Mouse (Mus musculus) spleen, adult 18-20 months (tissue): Measurements from ENCODE around the gene Fgf9.

Source experiments
- DNase-seq, 2 experiments: peaks; one replicate each; pipeline ENCODE4 v3.0.0; 2022; ENCODE audit warnings: mixed read lengths in 2 of 2

The Fgf9 gene

DNA sequence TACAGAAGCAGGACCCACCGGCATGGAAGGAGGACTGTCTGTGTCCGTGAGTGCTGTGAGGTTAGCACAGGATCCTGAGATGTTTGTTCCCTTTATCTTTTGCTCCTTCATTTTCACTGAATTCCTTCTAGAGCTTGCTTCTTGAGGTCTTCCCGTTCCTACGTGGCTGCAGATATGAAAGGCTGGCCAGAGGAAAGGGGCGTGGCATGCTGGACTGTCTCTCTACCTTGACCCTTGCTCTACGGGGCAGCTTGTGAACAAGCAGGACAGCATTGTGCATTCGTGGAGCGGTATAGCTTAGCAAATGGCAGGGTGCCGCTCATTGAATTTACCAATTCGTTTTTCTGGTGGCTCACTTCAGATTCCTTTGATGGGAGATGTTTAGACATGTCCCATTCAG is 21.0 kb downstream of the Fgf9 start:
- no peak for DNase-seq

DNA sequence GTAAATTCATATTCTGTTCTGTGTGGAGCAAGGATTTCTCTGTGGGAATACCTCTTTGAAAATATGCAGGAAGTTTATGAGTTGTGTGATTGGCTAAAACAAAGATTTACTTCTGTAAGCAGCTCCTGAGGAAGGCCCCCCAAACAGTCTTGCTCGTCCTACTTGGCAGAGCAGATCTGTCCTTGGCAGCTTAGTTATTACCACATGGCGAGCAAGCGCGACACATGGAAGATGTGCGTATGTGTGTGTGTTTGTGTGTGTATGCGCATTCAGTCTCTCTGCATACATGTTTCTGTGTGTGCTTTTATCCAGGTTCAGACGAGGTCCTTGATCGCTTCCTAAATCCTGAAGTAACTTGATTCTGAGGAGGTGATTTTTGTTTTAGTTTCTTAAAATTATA is 29.3 kb downstream of the Fgf9 start:
- DNase-seq: no peak

DNA sequence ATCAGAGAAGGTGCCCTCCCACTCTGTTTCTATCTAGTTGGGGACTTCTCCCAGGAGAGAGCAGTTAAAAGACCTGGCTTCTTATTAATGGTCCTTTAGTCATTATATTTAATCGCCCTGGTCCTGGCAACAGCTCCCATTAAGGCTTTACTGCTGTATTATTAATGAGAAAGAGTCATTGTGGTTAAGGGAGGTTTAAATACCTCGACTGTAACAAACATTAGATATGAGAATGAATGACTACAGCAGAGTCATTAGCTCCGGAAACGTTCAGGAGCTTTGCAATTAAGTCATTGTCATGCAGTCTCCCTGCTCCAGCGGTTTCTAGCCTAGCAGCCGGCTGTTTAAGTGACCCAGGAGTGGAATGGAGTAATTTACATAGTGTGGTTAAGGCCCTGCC is 31.0 kb downstream of the Fgf9 start:
- DNase-seq: no peak

DNA sequence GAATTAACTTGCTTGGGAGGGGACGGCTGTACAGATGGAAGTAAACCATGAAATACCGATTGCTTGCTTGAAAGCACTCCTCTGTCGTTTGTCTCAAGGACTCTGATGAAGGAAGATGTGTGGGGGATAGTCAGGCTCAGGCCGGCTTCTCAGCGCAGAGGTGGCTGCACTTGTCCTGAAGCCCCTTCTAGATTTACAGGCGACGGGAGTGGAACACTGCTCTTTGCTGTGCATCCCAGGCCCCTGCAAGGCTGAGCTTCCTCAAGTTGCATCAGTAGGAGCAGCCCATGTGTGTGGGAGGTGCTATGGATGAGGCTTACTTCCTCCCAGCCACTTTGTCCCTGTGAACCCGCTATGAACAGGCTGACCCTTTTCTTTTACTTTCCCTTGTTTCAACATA is 33.9 kb downstream of the Fgf9 start:
- no peak for DNase-seq

DNA sequence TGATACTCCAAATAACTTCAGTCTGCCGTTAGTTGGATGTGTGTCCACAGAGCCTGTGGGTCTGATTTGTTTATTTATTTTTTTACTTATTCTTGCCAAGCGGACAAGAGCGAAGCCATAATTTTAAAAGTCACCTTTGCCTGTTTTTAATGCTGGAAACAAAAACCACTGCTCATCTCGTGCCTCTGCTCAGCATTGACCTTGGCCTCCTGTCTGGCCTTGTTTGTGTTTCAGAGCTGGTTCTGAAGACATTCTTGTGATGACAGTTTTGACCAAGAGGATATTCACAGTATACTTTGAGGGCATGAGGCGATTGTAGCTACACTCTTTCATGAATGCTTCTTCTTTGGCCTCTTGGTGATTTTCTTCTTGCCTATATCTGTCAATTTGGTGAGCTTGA is 35.2 kb downstream of the Fgf9 start:
- DNase-seq: no peak

DNA sequence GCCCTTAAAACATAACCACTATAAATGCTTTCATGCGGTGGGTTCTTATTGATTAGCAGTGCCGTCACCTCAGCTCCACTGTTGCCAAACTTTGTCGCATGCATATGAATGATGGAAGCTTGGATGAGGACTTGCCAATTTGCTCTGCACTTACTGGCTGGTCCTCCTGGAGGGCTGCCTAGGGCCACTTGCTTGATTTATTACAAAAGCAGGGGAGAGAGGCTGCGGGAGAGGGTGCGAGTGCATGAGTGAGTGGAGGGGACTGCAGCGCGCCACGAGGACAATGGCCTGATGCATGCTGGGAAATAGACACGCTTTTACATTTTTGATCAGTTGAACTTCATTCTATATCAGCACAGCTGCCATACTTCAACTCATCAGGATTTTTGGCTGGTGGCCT is 39.3 kb downstream of the Fgf9 start:
- no peak for DNase-seq

DNA sequence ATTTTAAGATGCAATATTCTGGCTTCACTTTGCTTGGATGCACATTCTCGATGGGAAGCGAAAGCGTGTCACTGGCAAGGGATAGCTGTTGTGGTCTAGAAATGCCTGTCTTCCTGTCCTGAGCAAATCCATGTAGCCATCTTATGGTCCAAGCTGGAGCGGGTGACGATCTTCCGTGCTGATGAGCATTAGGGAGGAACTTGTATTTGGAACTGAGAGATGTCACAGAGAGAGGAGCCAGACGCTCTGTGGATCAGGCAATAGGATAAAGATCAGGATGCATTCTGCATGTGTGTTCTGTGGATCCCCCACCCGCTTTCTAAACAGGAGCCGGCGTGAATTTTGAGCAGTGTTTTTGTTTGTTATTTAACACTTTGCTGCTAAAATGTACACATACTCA is 41.2 kb downstream of the Fgf9 start:
- DNase-seq: no peak

DNA sequence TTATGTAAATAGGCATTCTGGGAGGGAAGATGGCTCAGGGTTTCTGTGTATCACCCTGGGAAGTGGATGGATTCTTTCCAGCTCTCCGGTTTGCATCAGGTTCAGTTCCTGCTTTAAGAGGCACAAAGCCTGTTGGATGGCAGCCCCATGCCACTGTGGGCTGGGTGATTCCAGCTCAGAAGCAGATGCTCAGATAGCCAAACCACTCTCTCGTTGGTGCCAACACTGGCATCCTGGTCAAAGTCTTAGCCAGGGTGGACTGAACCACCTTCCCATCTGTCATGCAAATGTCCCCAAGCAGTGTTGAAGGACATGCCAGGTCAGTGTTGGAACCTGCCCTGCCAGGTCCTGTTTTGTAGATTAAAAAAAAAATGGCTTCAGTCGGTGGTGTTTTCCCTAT is 42.0 kb downstream of the Fgf9 start:
- no peak for DNase-seq

DNA sequence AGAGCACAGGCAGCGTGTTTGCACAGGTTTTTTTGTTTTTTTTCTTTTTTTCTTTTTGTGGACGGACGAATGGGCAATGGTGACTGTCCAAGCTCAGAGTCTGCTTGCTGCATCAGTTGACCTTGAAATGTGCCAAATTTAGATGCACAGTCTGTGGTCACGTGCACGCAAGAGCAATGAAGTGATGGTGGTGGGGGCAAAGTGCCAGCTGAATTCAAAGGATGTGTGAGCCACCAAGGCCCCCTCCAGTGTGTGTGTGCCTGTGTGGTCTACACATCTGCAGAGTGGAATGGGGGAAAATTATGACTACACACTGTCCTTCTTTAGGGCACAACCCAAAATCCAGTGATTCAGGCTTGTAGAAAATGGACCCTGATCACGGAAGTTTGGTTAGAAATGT is 42.8 kb downstream of the Fgf9 start:
- DNase-seq: no peak

DNA sequence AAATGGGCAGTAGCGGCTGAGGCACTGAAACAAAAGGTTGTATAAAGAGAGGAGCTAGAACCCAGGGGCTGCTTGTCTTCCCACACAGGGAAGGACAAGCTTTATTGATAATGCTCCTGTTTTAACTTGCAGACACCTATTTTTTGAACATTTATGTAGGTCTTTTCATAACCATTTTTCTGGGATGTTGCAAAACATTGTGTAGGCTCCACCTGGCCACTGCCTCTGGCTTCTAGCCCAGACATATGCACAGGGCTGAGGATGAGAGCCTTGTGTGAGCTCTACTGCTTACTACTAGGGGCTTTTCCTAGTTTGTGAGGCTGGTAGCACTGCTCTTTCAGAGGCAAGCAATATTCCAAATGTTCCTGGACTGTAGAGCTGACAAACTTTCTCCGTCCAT is 43.8 kb downstream of the Fgf9 start:
- DNase-seq: no peak

DNA sequence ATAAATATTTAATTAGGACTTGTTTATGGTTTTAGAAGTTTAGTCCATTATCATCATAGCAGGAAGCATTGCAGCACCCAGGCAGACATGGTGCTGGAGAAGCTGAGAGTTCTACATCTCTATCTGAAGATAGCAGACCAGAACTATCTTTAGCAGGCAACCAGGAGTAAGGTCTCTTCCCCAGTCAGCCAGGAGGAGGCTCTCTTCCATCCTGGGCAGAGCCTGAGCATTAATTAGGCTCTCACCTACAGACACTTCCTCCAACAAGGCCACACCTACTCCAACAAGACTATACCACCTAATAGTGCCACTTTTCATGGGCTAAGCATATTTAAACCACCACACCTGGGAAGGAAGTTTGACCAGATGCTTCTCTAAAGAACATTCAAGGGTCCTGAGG is 54.3 kb downstream of the Fgf9 start:
- DNase-seq: no peak

DNA sequence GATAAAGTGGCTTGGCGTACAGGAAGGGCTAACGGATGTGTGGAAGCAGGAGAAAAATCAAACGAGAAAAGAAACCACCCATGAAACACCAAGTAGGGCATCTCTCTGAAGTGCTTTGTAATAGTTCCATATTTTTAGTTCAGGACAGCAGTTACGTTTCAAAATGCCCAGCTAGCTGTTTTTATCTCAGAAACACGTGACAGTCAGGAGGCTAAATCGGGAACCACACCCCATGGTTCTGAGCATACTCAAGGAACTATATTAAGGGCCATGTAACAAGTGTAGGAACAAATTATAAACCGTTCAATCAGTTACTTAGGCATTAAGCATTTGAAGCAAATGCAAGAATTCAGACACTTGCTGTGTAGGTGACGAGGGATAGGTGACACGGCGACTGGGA is 56.2 kb downstream of the Fgf9 start:
- DNase-seq: no peak

DNA sequence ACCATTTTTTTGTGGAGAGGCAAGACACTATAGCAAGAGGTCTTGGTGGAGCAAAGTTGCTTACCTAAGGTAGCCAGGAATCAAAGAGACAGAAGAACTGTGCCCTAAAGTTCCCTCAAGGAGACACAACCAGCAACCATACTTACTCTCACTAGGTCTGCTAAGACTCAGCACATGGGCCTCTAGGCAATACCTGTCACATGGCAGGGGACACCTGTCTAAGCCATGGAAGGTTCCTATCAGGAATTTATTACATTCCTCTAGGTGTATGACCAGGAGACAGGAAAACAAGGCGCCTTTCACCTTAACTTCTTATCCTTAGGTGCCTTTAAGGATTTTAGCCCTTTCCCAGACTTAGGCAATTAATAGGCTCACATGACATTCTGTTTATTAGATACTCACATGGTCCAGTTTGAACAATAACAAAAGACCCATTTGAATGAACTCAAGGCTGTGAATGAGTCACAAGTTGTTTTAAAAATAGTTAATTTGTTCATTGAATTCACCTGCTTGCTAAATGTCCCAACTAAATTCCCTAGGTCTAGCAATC is 69.2 kb downstream of the Fgf9 start:
- DNase-seq: no peak

DNA sequence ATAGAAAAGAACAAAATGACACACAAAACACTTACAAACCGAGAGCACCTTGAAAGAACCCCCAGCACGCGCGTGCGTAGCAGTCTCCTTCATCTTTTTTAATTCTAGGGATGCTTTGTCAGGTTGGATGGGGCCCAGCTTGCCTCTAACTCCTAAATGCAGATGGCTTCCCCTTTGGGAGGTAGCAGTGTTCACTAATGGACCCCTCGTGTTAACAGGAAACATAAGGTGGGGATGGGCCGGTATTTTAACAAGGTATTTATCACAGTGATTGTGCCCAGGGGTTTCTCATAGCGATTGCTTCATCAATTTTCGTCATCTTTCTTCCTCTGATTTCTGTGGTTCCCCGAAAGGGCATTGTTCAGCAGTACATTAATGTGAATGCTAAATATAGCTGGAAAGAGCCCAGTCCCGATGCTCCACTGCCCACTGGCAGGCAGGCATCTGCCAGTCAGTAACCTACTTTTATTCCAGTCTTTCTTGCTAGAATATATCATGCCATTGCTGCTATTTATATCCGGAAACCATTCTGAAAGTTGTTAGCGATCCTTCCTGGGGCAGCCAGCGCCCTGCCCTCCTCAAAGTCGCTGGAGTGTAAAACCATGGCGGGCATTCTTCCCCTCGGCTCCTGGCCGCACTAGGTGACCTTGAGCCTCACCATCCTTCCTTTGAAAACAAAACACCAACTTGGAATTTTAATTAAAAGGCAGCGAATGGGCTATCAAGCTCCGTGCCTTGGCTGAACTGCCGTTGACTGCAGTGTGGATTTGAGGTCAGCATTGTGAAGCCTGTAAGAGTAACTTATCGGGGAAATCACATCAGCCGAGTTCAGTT is 79.5 kb downstream of the Fgf9 start:
- DNase-seq: no peak

DNA sequence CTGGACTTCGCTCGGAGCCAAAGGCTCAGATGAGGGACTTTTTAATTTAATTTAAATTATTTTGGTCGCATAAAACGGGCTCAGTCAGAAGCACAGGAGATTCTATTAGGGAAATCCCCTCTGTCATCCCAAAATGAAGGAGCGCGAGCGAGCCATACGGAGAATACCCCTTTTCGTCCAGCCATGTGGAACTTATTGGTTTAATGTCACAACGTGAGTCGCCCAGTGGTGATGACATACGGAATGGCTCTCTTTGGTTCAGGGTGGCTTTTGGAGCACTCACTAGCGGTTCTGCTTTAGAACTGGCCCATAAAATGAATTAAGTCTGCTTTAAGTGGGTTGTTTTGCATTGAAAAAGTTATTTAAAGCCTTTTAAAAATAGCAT is 80.1 kb downstream of the Fgf9 start:
- no peak for DNase-seq

DNA sequence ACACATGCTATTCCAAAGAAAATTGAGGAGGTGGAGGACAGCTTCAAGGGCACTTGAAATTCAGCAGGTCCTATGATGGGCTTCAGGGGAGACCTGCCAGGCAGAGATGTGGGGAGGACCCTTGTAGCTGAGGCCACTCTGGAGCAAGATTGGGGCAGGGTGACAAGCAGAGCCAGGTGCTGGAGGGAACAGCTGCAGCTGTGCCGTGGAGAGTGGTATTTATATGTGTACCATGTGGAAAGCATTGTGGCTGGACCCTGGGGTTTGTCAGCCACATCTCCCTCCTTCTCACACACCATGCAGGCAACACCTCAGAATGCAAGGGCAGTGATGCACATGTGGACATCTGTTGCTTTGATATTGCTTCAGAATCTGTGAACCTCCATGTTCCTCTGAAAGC is 81.8 kb downstream of the Fgf9 start:
- DNase-seq: no peak

DNA sequence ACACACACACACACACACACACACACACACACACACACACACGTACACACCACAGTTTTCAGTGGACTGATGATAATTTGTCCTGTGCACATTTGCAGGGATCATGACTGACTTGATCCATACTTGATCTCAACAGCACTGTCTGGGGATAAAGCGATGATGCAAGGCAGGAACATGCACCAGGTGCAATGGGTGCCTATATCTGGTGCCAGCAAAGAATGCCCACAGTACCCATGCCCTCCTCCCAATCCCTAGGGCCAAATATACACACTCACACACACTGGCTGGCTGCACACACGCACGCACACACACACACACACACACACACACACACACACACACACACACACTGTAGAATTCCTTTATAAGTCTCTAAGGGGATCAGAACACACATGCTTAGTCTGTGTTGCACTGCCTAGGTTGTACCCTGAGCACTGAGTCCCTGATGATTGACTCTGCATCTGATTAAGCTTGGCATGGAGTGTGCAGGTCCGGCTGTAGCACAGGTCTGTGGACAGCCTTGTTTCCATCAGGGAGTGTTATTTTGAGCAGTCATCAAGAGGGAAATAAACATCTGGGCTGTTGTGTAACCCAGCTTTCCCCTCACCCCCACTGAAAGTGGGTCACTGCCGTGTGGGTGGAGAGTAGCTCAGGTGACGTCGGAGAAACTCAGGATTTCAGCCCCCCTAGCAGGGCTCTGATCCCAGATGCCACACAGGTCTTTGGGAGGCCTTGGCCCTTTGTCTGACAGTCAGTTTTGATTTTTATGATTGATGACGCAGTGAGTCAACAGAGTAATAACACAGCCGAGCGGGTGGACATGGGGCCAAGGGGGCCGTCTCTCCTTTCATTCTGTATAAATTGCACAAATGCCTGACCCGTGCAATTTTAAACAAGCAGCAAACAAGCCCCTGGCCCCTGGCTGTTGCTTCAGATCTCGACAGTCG is 83.4 kb downstream of the Fgf9 start:
- no peak for DNase-seq

DNA sequence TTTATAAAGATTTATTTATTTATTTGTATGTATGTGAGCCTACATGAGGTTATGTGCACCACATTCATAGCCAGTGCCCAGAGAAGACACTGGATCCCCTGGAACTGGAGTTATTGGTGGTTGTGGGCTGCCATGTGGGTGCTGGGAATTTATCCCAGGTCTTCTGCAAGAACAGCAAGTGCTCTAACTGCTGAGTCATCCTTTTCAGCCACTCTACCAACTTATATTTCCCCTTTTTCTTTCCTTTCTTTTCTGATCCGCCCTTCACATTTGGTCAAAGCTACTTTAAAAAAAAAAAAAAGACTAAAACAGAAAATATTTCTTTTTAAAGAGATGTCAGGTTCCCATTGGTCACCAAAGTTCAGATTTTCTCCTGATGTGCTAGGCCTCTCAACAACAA is 90.3 kb downstream of the Fgf9 start:
- DNase-seq: no peak
